Mouse (Mus musculus): ENCODE data around the gene Stx5a. TPM values are rescaled to one million over a fixed set of nuclear protein-coding genes. Genes with fewer than 3 reads are reported as not detected.

Gene Stx5a
- polyA plus RNA-seq, 1 experiment = 32.9 TPM

GRCm38 (mm10) chr19:8703571-8703970, 37.6 kb upstream of the Stx5a start:
- Histone ChIP-seq H3K4me3 (ENCODE audit: insufficient read depth, poor library complexity, severe bottlenecking) (no peak overlapping the region), H3K79me3 (ENCODE audit: low read depth) (no peaks in the 10 kb centered on the region), H3K27me3 (ENCODE audit: control insufficient read depth, insufficient read depth, insufficient read length) (no peaks in the 10 kb centered on the region), H3K79me2 (ENCODE audit: control insufficient read depth, insufficient read depth) (no peaks in the 10 kb centered on the region), H3K36me3 (ENCODE audit: control insufficient read depth, insufficient read depth) (peaks cover 24% of the 10 kb centered on the region), H3ac (ENCODE audit: control insufficient read depth, insufficient read length, low read depth) (no peak overlapping the region)
- TF ChIP-seq FOSL1 (IDR thresholded peaks at IDR 0.05; ENCODE audit: insufficient read depth, low read length, poor library complexity, severe bottlenecking) (no peak), USF1 (IDR thresholded peaks at IDR 0.05; ENCODE audit: low read depth) (no peak), MYOG (IDR thresholded peaks at IDR 0.05; ENCODE audit: control insufficient read depth, extremely low read depth, insufficient read length) (no peak), CTCF (IDR thresholded peaks at IDR 0.05; ENCODE audit: control insufficient read depth, insufficient read depth, insufficient read length) (no peak), MYOD1 (IDR thresholded peaks at IDR 0.05; ENCODE audit: control insufficient read depth, insufficient read length, low read depth) (no peak), MAX (IDR thresholded peaks at IDR 0.05) (no peak), CEBPB (IDR thresholded peaks at IDR 0.05; ENCODE audit: low read depth) (no peak)

- H3ac ChIP-seq (ENCODE audit: control insufficient read depth, insufficient read length, low read depth) = no peak overlapping the region
- peaks cover 16% of the 10 kb centered on the region for H3K79me2 ChIP-seq (ENCODE audit: control insufficient read depth, insufficient read depth)
- TF ChIP-seq MYOD1 (IDR thresholded peaks at IDR 0.05; ENCODE audit: control insufficient read depth, insufficient read length, low read depth) (no peak), USF1 (IDR thresholded peaks at IDR 0.05; ENCODE audit: low read depth) (no peak)
- H3K27me3 ChIP-seq (ENCODE audit: control insufficient read depth, insufficient read depth, insufficient read length) = no peaks in the 10 kb centered on the region
- H3K36me3 ChIP-seq (ENCODE audit: control insufficient read depth, insufficient read depth) = peaks cover 40% of the 10 kb centered on the region
- H3K79me3 ChIP-seq (ENCODE audit: low read depth) = peaks cover 10% of the 10 kb centered on the region
- no peak overlapping the region for H3K4me3 ChIP-seq (ENCODE audit: insufficient read depth, poor library complexity, severe bottlenecking)
Measured at GRCm38 (mm10) chr19:8705026-8705708, 36.0 kb upstream of the Stx5a start.

- no peaks in the 10 kb centered on the region for H3K27me3 ChIP-seq (ENCODE audit: control insufficient read depth, insufficient read depth, insufficient read length)
- TF ChIP-seq FOSL1 (IDR thresholded peaks at IDR 0.05; ENCODE audit: insufficient read depth, low read length, poor library complexity, severe bottlenecking) = no peak
- TF ChIP-seq USF1 (IDR thresholded peaks at IDR 0.05; ENCODE audit: low read depth) = no peak
- no peak for TF ChIP-seq CTCF (IDR thresholded peaks at IDR 0.05; ENCODE audit: control insufficient read depth, insufficient read depth, insufficient read length)
- TF ChIP-seq MYOG (IDR thresholded peaks at IDR 0.05; ENCODE audit: control insufficient read depth, extremely low read depth, insufficient read length) = no peak
- TF ChIP-seq MAX (IDR thresholded peaks at IDR 0.05) = no peak
- no peak for TF ChIP-seq MYOD1 (IDR thresholded peaks at IDR 0.05; ENCODE audit: control insufficient read depth, insufficient read length, low read depth)
- TF ChIP-seq CEBPB (IDR thresholded peaks at IDR 0.05; ENCODE audit: low read depth) = no peak
- peaks cover 20% of the 10 kb centered on the region for H3K79me3 ChIP-seq (ENCODE audit: low read depth)
- peaks cover 50% of the 10 kb centered on the region for H3K36me3 ChIP-seq (ENCODE audit: control insufficient read depth, insufficient read depth)
- no peak overlapping the region for H3ac ChIP-seq (ENCODE audit: control insufficient read depth, insufficient read length, low read depth)
- no peak overlapping the region for H3K4me3 ChIP-seq (ENCODE audit: insufficient read depth, poor library complexity, severe bottlenecking)
- peaks cover 26% of the 10 kb centered on the region for H3K79me2 ChIP-seq (ENCODE audit: control insufficient read depth, insufficient read depth)
Measured at GRCm38 (mm10) chr19:8706132-8706667, 35.0 kb upstream of the Stx5a start.

GRCm38 (mm10) chr19:8706930-8707329, 34.3 kb upstream of the Stx5a start:
- Histone ChIP-seq H3K4me3 (ENCODE audit: insufficient read depth, poor library complexity, severe bottlenecking) (no peak overlapping the region), H3K79me2 (ENCODE audit: control insufficient read depth, insufficient read depth) (peaks cover 34% of the 10 kb centered on the region), H3ac (ENCODE audit: control insufficient read depth, insufficient read length, low read depth) (no peak overlapping the region), H3K79me3 (ENCODE audit: low read depth) (peaks cover 27% of the 10 kb centered on the region), H3K36me3 (ENCODE audit: control insufficient read depth, insufficient read depth) (peaks cover 58% of the 10 kb centered on the region), H3K27me3 (ENCODE audit: control insufficient read depth, insufficient read depth, insufficient read length) (no peaks in the 10 kb centered on the region)
- no peak for TF ChIP-seq FOSL1 (IDR thresholded peaks at IDR 0.05; ENCODE audit: insufficient read depth, low read length, poor library complexity, severe bottlenecking)
- no peak for TF ChIP-seq MAX (IDR thresholded peaks at IDR 0.05)
- TF ChIP-seq CTCF (IDR thresholded peaks at IDR 0.05; ENCODE audit: control insufficient read depth, insufficient read depth, insufficient read length) = no peak
- TF ChIP-seq MYOG (IDR thresholded peaks at IDR 0.05; ENCODE audit: control insufficient read depth, extremely low read depth, insufficient read length) = no peak
- TF ChIP-seq USF1 (IDR thresholded peaks at IDR 0.05; ENCODE audit: low read depth) = no peak
- no peak for TF ChIP-seq MYOD1 (IDR thresholded peaks at IDR 0.05; ENCODE audit: control insufficient read depth, insufficient read length, low read depth)
- TF ChIP-seq CEBPB (IDR thresholded peaks at IDR 0.05; ENCODE audit: low read depth) = no peak

- H3K79me2 ChIP-seq (ENCODE audit: control insufficient read depth, insufficient read depth) = peaks cover 54% of the 10 kb centered on the region
- no peak overlapping the region for H3ac ChIP-seq (ENCODE audit: control insufficient read depth, insufficient read length, low read depth)
- H3K27me3 ChIP-seq (ENCODE audit: control insufficient read depth, insufficient read depth, insufficient read length) = no peaks in the 10 kb centered on the region
- H3K79me3 ChIP-seq (ENCODE audit: low read depth) = peaks cover 37% of the 10 kb centered on the region
- TF ChIP-seq CEBPB (IDR thresholded peaks at IDR 0.05; ENCODE audit: low read depth) = no peak
- no peak for TF ChIP-seq CTCF (IDR thresholded peaks at IDR 0.05; ENCODE audit: control insufficient read depth, insufficient read depth, insufficient read length)
- no peak for TF ChIP-seq MYOG (IDR thresholded peaks at IDR 0.05; ENCODE audit: control insufficient read depth, extremely low read depth, insufficient read length)
- TF ChIP-seq MAX (IDR thresholded peaks at IDR 0.05) = no peak
- no peak for TF ChIP-seq USF1 (IDR thresholded peaks at IDR 0.05; ENCODE audit: low read depth)
- no peak for TF ChIP-seq FOSL1 (IDR thresholded peaks at IDR 0.05; ENCODE audit: insufficient read depth, low read length, poor library complexity, severe bottlenecking)
- no peak for TF ChIP-seq MYOD1 (IDR thresholded peaks at IDR 0.05; ENCODE audit: control insufficient read depth, insufficient read length, low read depth)
- peaks cover 65% of the 10 kb centered on the region for H3K36me3 ChIP-seq (ENCODE audit: control insufficient read depth, insufficient read depth)
- no peak overlapping the region for H3K4me3 ChIP-seq (ENCODE audit: insufficient read depth, poor library complexity, severe bottlenecking)
Measured at GRCm38 (mm10) chr19:8708954-8709353, 32.3 kb upstream of the Stx5a start.
